In the genomic region with DNA sequence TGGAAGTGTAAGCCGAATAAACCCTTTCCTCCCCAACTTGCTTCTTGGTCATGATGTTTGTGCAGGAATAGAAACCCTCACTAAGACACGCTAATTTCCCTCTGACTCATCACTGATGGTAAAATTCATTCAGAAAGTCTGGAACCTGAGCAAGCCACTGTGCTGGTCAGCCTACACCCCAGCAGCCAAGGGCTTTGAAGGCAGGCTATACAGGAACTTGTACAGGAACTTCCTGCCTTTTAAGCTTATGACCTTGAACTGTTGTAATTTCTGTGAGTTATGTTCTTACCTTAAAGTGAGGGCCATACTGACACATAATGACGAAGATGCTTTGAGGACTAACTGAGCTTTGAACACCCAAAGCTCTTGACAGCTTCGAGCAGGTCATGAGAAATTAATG, we compare ENCODE assay signal across 25 mouse cellular contexts.
"Had no signal": no experiment of that assay in that cellular context is flagged by ENCODE, and none has a peak within 500 bp of the region (broad histone marks: within the 10 kb centered on the region; RNA-seq: fewer than 3 reads in every experiment).

No protein-coding gene starts in this region.

- H3K27me3 ChIP-seq: embryonic facial prominence, embryonic 12.5 days; embryonic facial prominence, embryonic 13.5 days; embryonic facial prominence, embryonic 15.5 days; forebrain, embryonic 12.5 days; forebrain, embryonic 13.5 days; forebrain, embryonic 15.5 days had no signal

- H3K36me3 ChIP-seq: embryonic facial prominence, embryonic 10.5 days; embryonic facial prominence, embryonic 12.5 days; embryonic facial prominence, embryonic 13.5 days; embryonic facial prominence, embryonic 15.5 days; forebrain, embryonic 10.5 days; forebrain, embryonic 12.5 days; forebrain, embryonic 15.5 days had no signal

- DNase-seq: cerebellum, adult 9-10 months; cerebellum, adult 9-11 months; cerebellum, postnatal 10 days; cerebellum, postnatal 14 days; cerebellum, postnatal 25 days; cerebellum, postnatal 36 days; embryo, embryonic 11 days; forebrain, postnatal 0 days; gastrocnemius, adult 2 months; gastrocnemius, postnatal 10 days; gastrocnemius, postnatal 14 days; gastrocnemius, postnatal 25 days; gastrocnemius, postnatal 36 days; heart, adult 11 months; heart, adult 18-20 months; heart, adult 2 months had no signal

- H3K9ac ChIP-seq: embryonic facial prominence, embryonic 12.5 days; embryonic facial prominence, embryonic 13.5 days; embryonic facial prominence, embryonic 15.5 days; forebrain, embryonic 12.5 days; forebrain, embryonic 13.5 days; forebrain, embryonic 15.5 days; forebrain, postnatal 0 days had no signal

- H3K9me3 ChIP-seq: embryonic facial prominence, embryonic 10.5 days; embryonic facial prominence, embryonic 12.5 days; embryonic facial prominence, embryonic 13.5 days; embryonic facial prominence, embryonic 15.5 days; forebrain, embryonic 12.5 days; forebrain, embryonic 15.5 days had no signal

- H3K4me2 ChIP-seq: embryonic facial prominence, embryonic 12.5 days; embryonic facial prominence, embryonic 13.5 days; embryonic facial prominence, embryonic 15.5 days; forebrain, embryonic 12.5 days; forebrain, embryonic 13.5 days; forebrain, embryonic 15.5 days had no signal

- H3K4me1 ChIP-seq: embryonic facial prominence, embryonic 12.5 days; embryonic facial prominence, embryonic 13.5 days; embryonic facial prominence, embryonic 15.5 days; forebrain, embryonic 10.5 days; forebrain, embryonic 12.5 days; forebrain, embryonic 13.5 days; forebrain, embryonic 15.5 days had no signal

- H3K27ac ChIP-seq: embryonic facial prominence, embryonic 10.5 days; embryonic facial prominence, embryonic 12.5 days; embryonic facial prominence, embryonic 13.5 days; embryonic facial prominence, embryonic 15.5 days; forebrain, embryonic 10.5 days; forebrain, embryonic 12.5 days; forebrain, embryonic 13.5 days; forebrain, embryonic 15.5 days; gastrocnemius, adult 2 months; heart, adult 2 months had no signal

- H3K4me3 ChIP-seq: embryonic facial prominence, embryonic 10.5 days; embryonic facial prominence, embryonic 12.5 days; embryonic facial prominence, embryonic 13.5 days; embryonic facial prominence, embryonic 15.5 days; erythroblast, embryonic 14.5 days; forebrain, embryonic 10.5 days; forebrain, embryonic 12.5 days; forebrain, embryonic 13.5 days; forebrain, embryonic 15.5 days; gastrocnemius, adult 2 months; heart, adult 2 months had no signal
